Mouse (Mus musculus) bone marrow macrophage, adult 2 months (primary cell): Measurements from ENCODE around the gene Acox1. TPM values are rescaled to one million over a fixed set of nuclear protein-coding genes. Genes with fewer than 3 reads are reported as not detected.

Source experiments
- H3K27ac ChIP-seq: 2 replicates; pipeline ENCODE4 v1.5.1; 2012; ENCODE audit warnings: low read depth, low read length; ENCODE audit not compliant: insufficient read depth
- H3K4me1 ChIP-seq: 2 replicates; pipeline ENCODE4 v1.6.1; 2012; ENCODE audit warnings: low read length; ENCODE audit not compliant: control insufficient read depth, insufficient read depth
- H3K4me3 ChIP-seq: 2 replicates; pipeline ENCODE4 v1.5.1; 2012; ENCODE audit warnings: mild to moderate bottlenecking, low read length, moderate library complexity; ENCODE audit not compliant: insufficient read depth
- CTCF ChIP-seq: IDR thresholded peaks from 2 replicates; pipeline ENCODE4 v1.5.1; 2012; ENCODE audit warnings: low read depth, mild to moderate bottlenecking, low read length, moderate library complexity
- POLR2A ChIP-seq: IDR thresholded peaks from 2 replicates; pipeline ENCODE4 v1.6.1; 2012; ENCODE audit warnings: mild to moderate bottlenecking, low read depth, low read length, borderline replicate concordance
- polyA plus RNA-seq: library from polyadenylated mRNA; stranded (reverse); fragments of >200 nt; gene quantifications from 2 replicates; pipeline ENCODE4 v1.2.4, GENCODE M21; 2012; ENCODE audit not compliant: missing spikeins, insufficient read depth, insufficient read length

Acox1 gene
- polyA plus RNA-seq, 1 experiment: 47.0 TPM

DNA sequence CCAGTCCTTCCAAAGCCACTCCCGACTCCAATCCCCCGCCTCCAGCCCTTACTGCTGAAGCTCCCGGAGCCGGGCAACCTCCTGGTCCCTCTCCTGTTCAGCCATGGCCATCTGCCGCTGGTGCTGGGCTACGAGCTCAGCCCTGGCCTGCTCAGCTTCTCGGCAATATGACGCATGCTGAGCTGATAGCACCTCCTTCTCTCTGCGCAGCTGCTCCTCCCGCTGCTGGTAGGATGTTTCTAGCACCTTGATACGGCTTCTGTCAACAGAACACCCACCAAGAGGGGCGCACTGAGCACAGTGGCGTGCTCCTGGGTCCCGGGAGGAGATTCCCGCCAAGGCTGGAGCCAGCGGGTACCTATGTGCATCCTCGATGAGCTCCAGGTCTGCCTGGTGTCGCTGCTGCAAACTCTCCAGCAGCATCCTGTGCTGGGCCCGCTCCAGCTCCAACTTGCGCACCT lies 50.1 kb downstream of the Acox1 start:
- Histone ChIP-seq H3K4me3 (no peak overlapping the region), H3K4me1 (peaks cover 23% of the 10 kb centered on the region), H3K27ac (no peak overlapping the region)
- no peak for TF ChIP-seq CTCF
- no peak for TF ChIP-seq POLR2A

DNA sequence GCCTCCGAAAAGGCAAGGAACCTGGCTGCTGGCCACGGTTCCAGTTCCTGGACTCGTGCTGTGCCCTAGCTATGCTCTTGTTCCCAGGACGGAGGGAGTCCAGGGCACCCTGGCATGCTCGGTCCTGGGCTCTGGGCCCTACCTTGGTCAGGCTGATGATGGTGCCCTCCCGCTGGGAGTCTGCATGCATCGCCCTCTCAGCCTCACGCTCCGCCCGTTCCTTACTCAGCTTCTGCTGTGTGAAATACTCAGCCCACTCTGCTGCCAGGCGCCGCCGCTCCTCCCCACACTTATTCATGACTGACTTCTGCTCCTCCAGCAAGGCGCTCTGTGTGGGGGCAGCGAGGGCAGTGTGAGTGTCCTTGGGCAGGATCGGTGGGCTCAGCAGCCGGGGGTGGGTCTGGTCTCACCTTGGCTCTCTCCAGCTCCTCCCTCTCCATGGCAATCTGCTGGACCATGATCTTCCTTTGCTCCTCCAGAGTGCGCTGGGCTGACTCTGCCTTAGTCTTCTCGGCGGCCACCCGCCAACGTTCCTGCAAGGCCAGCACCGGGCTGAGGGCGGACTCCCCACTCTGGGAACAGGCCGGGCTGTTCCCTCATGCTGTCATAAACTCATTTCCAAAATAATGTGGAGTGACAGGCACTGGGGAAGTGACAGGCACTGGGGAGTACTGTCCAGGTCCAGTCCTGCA lies 52.4 kb downstream of the Acox1 start:
- TF ChIP-seq CTCF (no peak), POLR2A (no peak)
- H3K27ac ChIP-seq: peak overlapping the region; percentile 43
- H3K4me1 ChIP-seq: peaks cover 38% of the 10 kb centered on the region
- peak overlapping the region; percentile 24; the same call in 1 of the 2 replicates for H3K4me3 ChIP-seq

DNA sequence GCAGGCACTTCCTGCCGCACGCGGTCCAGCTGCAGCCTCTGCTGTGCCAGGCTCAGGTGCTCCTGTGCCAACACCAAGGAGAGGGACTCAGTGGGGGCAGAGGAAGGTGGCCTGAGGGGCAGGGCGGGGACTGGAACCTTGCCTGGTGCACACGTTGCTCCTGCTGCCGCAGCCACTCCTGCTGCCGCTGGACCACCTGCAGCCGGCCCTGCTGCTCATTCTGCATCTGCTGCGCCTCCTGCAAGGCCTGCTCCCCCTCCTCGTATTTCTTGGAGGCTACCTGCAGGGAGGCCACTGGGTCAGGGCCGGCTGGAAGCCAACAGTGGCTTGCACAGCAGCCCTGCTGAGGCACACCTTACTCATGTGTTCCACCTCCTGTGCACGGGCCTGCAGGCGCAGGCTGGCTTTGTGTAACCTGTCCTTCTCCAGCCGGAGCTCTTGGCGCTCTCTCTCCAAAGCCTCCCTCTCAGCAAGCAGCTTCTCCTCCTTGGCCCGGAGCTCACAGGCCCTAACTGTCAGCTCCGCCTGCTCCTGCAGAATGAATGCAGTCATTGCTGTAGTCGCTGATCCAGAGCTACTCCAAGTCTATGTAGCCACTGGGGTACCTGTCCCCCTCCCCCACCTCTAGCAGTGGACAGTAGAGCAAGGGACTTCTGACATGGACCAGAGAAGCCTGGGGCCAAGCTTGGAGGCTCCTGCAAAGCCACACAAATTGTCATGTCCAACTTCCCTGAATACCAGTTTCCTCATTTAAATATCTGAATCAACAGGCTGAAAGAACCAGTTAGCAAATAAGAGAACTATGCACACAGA lies 53.2 kb downstream of the Acox1 start:
- H3K27ac ChIP-seq: peak overlapping the region; percentile 50
- peaks cover 38% of the 10 kb centered on the region for H3K4me1 ChIP-seq
- TF ChIP-seq CTCF (no peak), POLR2A (no peak)
- no peak overlapping the region for H3K4me3 ChIP-seq

DNA sequence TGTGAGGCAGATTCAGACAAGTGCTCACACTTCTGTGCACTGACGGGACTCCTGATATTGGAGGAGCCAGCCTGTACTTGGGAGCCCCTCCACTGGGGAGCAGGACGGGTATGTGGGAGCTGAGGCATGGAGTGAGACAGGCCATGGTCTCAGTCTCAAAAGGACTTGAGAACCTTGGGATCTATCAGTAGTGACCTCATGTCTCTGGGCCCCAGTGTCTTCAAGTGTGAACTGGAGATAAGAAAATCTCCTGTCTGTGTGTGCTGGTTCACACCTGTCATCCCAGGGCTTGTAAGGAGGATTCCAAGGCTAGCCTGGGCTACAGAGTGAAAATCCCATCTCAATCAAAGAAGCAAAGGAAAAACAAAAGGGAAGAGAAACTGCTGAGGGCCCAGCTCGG lies 55.4 kb downstream of the Acox1 start:
- no peak overlapping the region for H3K27ac ChIP-seq
- H3K4me1 ChIP-seq: peaks cover 41% of the 10 kb centered on the region
- no peak for TF ChIP-seq POLR2A
- TF ChIP-seq CTCF: no peak
- H3K4me3 ChIP-seq: no peak overlapping the region

DNA sequence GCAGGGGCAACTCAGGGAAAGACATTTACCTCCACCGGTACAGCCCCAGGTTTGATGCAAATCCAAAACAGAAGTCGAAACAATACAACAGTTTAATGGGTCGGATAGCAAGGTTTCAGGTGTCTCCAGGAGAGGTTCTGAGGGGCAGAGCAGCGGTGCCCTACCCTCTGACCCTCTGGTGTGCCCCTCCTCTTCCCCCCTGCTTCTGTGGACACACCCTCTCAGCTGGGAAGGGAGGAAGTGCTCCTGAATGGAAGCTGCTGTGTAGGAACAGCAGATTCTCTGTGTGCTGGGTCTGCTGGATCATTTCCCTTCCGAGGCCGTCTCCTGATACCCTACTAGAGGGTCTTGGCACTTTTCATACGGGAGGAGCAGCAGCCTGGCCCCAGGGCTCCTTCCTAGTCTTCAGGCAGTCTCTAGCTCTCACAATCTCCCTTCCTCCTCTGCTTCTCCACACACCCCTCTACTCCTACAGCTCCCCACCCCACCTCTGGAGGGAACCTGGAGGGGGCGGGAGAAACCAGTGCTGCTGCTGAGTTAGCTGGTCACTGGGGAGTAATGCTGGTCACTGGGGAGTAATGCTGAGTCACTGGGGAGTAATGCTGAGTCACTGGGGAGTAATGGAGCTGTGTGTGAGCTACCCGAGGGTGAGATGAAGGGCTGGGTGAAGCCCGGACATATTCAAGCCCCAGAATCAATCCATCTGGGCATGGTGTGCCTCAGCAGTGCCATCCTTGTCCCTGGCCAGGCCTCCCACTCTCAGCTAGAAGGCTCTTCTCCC lies 56.4 kb downstream of the Acox1 start:
- no peak for TF ChIP-seq CTCF
- no peak for TF ChIP-seq POLR2A
- no peak overlapping the region for H3K4me3 ChIP-seq
- H3K27ac ChIP-seq: no peak overlapping the region
- peaks cover 44% of the 10 kb centered on the region for H3K4me1 ChIP-seq

DNA sequence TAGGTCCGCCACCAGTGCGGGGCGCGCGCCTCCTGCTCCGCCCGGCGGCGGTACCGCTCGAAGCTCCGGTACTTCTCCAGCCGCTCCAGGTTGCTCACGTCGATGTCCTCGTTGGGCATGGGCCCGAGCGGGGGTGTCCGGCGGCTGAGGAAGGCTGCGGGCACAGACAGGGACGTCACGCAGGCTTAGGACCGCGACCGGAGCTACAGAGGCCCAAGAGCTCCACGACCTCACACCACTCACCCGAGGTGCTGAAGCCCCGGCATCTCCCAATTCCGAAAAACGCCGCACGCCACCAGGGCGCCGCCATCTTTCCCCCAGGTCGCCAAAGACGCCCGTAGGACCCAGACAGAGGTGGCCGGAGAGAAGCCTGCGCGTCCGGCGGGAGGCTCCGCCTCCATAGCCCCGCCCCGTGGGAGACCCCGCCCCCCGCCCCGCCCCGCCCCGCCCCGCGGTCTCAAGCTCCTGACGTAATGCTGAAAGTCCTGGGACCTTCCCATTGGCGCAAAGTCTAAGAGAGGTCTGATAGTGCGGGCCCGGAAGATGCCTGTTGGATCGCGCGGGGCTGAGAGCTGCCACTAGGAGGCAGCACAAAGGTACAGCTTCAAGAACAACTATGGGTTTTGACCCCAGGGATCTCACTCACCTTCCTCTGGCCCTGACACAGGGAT lies 60.2 kb downstream of the Acox1 start, which contains the start of gene Mrpl38:
TSS of gene Mrpl38 (minus strand) at position 401 of the 671 bp plus-strand sequence.
- TF ChIP-seq CTCF (peak; percentile 55), POLR2A (no peak)
- Histone ChIP-seq H3K4me3 (peak within 1 kb of the TSS; percentile 73), H3K27ac (peak within 1 kb of the TSS; percentile 14; the same call in 1 of the 2 replicates), H3K4me1 (peaks cover 19% of the 10 kb centered on the region)

DNA sequence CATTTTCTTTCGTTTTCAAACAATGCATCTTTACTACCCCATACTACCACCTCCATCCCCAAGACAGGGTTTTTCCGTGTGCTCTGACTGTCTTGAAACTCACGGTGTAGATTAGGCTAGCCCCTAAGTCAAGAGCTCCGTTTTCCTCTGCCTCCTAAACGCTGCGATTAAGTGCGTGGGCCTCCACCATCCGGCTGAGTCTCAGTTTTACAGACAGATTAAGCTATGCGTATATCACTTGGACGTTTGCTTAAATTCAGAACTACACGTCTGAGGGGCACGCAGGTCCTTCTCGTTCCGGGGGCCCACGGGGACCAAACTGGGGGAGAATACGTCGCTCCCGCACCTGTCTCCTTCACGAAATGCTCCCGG lies 60.8 kb downstream of the Acox1 start:
- no peak for TF ChIP-seq POLR2A
- TF ChIP-seq CTCF: no peak
- Histone ChIP-seq H3K4me1 (peaks cover 15% of the 10 kb centered on the region), H3K27ac (peak overlapping the region; percentile 14; the same call in 1 of the 2 replicates)

DNA sequence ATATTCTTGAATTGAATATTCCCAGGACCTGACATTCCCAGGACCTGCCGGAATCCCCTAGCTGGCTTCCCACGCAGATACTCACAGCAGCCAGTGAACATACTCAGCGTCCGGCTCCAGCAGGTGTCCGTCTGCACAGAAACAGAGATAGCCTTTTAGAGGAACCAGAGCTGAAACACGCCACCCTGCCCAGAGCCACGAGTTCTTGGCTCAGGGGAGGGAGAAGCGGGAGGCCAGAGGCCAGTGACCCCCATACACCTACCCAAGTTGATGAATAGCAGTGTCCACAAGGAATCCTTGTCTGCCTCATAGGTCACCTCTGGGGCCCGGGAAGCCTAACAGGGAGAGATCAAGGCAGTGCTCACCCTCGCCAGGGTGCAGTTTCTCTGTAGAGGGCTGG lies 64.7 kb downstream of the Acox1 start:
- H3K27ac ChIP-seq: no peak overlapping the region
- TF ChIP-seq POLR2A (no peak), CTCF (no peak)
- H3K4me1 ChIP-seq: peaks cover 24% of the 10 kb centered on the region
- no peak overlapping the region for H3K4me3 ChIP-seq

More for the DNA sequence above, 60.8 kb downstream of the Acox1 start:
- peak overlapping the region; percentile 73 for H3K4me3 ChIP-seq

DNA sequence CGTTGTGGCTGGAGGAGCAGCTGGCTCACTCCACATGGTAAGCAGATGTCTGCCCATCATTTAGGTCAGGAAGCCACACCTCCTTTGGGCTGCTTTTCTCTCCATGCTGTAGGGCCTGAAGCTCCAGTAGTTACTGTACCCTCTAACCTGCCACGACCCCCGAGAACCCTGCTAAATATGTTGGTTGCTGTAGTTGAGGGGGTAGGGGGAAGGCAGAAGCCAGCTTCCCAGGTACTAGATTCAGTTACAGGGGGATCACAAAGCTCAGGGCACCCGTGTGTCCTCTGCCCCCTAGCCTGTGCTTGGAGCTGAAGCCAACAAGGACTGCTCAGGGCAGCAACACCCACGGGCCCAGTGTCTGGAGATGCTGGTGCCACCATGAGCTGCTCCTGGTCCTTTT lies 65.3 kb downstream of the Acox1 start:
- no peak overlapping the region for H3K27ac ChIP-seq
- TF ChIP-seq POLR2A (no peak), CTCF (no peak)
- H3K4me3 ChIP-seq: no peak overlapping the region
- H3K4me1 ChIP-seq: peaks cover 25% of the 10 kb centered on the region
